Mouse (Mus musculus): Measurements from ENCODE around the gene Mmp8.

The Mmp8 gene

DNA sequence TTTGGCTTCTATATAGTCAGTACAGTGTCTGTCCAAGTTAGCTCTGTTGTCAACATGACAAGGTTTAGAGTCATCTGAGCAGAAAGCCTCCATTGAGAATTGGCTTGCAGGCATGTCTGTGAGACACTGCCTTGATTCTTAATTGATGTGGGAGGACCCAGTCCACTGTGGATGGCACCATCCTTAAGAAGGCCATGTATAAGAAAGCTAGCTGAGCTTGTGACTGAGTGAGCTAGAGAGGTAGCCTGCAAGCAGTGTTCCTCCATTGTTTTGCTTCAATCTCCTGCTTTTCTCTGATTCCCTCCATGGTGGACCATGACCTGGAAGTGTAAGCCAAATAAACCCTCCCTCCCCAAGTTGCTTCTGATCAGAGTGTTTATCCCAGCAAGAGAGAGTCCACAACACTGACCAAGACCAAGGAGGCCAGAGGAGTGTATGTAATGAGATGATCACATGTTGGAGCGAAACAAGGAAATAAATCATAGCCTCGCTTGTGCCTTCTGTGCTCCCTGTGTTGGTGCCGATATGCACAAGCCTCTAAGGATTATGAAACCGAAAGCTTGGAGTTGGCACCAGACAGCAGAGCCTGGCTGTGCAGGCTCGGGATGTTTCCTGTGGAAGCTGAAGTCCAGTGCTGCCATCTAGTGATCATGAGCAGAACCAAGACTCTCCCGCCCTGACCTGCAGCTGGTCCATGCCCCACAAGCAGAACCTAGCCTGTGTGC lies 36.7 kb downstream of the Mmp8 start:
- DNase-seq: peak; percentile 88

- peak; percentile 71 for DNase-seq
These were observed 44.9 kb downstream of the Mmp8 start for GRCm38 (mm10) chr9:7602982-7603742.

DNA sequence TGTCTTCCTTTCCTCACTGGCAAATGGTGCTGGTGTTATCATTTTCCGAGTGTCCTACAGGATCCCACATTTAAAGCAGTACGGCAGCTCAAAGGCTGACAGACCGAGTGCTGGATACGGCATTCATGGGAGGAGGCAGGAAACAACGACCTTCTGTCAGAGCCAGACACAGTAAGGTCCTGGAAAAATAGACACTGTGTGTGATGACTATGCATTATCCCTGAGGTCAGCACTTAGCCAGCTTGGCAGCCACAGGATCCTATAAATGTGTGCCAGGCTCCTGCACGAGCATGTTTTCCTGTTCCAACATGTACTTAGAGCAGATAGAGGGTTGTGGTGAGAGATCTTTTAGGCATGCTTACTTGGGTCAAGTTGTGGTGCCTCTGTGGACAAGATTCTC lies 45.7 kb downstream of the Mmp8 start:
- no peak for DNase-seq

GRCm38 (mm10) chr9:7605638-7606037 lies 47.4 kb downstream of the Mmp8 start:
- no peak for DNase-seq
